Mouse (Mus musculus) testis, adult 2 months (tissue): ENCODE measurements at regions not wholly inside any gene's neighbourhood (a gene's known extent, or its start where the extent isn't known, plus 50 kb on each side); places are given as distances from the start of the nearest gene placed in this dataset.

Experiments used
- CTCF ChIP-seq: fragments of 200-500 bp; IDR thresholded peaks from 2 replicates; pipeline ENCODE4 v1.5.1; 2012; ENCODE audit warnings: low read depth, mild to moderate bottlenecking, inconsistent platforms, low read length, moderate library complexity; ENCODE audit not compliant: control insufficient read depth, insufficient read depth, insufficient replicate concordance
- POLR2A ChIP-seq: fragments of 200-500 bp; IDR thresholded peaks from 2 replicates; pipeline ENCODE4 v1.6.1; 2012; ENCODE audit warnings: low read depth, mild to moderate bottlenecking, inconsistent platforms, low read length, moderate library complexity; ENCODE audit not compliant: control insufficient read depth

DNA sequence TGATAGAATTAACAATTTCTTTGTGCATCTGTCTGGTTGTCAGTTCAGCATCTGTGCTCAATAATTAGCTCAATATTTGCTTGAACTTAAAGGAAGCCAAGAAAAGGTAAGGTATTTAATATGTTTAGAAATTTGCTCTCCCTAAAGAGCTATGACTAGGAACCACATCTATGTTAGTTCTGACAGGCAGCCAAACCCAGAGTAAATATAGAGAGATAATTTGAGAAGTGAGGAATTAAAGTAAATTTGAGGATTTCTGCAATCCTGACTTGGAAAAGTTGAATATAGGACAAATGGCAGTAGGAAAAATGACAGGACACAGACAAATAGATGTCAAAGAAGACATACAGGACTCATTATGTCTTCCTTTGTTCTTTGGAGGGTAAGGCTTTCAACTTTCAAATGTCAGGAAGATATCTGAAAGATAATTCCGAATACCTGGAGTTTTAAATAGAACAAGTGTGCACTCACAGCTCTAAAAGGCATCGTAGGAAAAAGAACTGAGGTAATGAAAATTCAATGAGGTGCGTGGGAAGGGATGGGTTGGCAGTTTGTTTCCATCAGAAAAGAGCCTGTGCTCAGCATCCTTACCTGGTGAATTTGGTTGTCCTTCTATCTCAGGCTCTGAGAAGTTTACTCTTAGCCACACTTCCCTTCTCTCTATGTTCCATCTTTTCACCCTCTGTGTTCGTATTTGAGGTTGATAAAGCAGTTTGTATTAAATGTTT, 433.3 kb downstream of the Gria2 start:
- TF ChIP-seq CTCF (no peak), POLR2A (no peak)
